Mouse (Mus musculus): ENCODE measurements at regions not wholly inside any gene's neighbourhood (a gene's known extent, or its start where the extent isn't known, plus 50 kb on each side); places are given as distances from the start of the nearest gene placed in this dataset.

DNA sequence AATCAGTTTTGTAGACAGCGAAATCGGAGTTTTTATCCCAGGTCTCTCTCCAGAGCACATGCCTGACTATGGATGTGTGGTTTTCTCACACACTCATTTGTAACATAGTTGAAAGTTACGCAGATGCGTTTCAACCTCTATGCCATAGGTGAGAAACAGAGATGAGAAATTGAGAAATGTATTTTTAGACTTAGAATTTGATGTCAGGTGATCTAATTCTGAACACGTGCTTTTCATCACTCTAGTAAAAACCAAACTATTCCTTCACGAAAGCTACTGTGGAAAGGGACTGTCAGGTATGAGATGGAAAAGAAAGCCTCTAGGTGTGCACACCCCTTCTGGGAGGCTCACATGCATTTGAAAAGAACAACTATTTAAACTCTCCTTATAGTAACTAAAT is 96.8 kb upstream of the Fndc3a start:
- TF ChIP-seq POLR2A (IDR thresholded peaks at IDR 0.05; ENCODE audit: low read depth, low read length) = no peak
- no peak for TF ChIP-seq CTCF (IDR thresholded peaks at IDR 0.05; ENCODE audit: extremely low read depth, insufficient read length, insufficient replicate concordance, low read depth, low read length)

Data from small intestine, adult 2 months (tissue).